Mouse (Mus musculus): ENCODE data around the gene Cacna2d3. TPM values are rescaled to one million over a fixed set of nuclear protein-coding genes. Genes with fewer than 3 reads are reported as not detected.

Cacna2d3 gene
- total RNA-seq, 2 experiments from 2014 or later: 0.73 to 0.85 TPM

DNA sequence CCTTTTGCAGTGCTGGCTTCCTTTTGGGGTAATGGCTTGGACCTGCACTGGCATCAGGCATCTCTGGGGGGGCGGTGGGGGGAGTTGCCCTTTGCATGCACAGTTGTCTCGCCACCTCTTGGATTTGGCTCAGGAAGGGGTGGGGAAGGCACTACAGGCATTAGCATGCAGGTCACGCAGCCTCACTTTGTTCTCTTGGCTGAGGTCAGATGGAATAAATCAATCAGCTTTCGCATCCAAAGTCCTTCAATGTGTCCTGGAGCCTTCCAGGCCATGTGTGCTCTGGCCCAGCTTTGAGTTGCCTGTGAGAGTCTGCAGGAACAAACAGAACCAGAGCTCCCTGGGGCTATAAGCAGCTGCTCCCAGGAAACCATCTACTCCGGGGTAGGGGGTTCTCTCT lies 705.8 kb downstream of the Cacna2d3 start:
- DNase-seq (ENCODE audit: low spot score): no peak

- DNase-seq (ENCODE audit: low spot score): peak; percentile 42
Observed at GRCm38 (mm10) chr14:29014680-29015079, 707.0 kb downstream of the Cacna2d3 start.

- DNase-seq (ENCODE audit: low spot score): no peak
Observed at GRCm38 (mm10) chr14:29013161-29013560, 708.5 kb downstream of the Cacna2d3 start.

GRCm38 (mm10) chr14:29009644-29010043 lies 712.0 kb downstream of the Cacna2d3 start:
- DNase-seq (ENCODE audit: low spot score): no peak

GRCm38 (mm10) chr14:29005228-29005840 lies 716.3 kb downstream of the Cacna2d3 start:
- DNase-seq (ENCODE audit: low spot score): no peak

DNA sequence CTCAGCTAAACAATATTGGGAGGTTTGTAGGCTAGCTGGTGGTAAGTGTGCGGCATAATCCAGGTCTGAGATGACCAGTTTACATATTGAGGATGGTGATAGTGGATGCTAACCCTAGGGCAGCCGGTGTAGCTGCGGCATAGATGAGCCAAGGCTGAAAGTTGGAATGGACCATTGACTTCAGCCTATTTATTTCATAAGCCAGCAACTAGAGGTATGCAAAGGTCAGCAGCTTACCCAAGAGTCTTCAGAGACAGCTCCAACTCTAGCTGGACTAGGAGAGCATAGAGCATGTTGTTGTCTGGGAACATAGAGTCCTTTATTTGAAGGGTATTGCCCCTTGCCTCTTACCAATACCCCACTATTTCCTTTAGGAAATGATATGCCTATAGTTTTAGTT lies 725.1 kb downstream of the Cacna2d3 start:
- no peak for DNase-seq (ENCODE audit: low spot score)

- no peak for DNase-seq (ENCODE audit: low spot score)
Observed at GRCm38 (mm10) chr14:28988211-28988900, 733.3 kb downstream of the Cacna2d3 start.

- DNase-seq (ENCODE audit: low spot score): no peak
Observed at GRCm38 (mm10) chr14:28984276-28984675, 737.4 kb downstream of the Cacna2d3 start.

GRCm38 (mm10) chr14:28980482-28980881 lies 741.2 kb downstream of the Cacna2d3 start:
- no peak for DNase-seq (ENCODE audit: low spot score)

GRCm38 (mm10) chr14:28979230-28979629 lies 742.4 kb downstream of the Cacna2d3 start:
- DNase-seq (ENCODE audit: low spot score): no peak

- no peak for DNase-seq (ENCODE audit: low spot score)
Observed at GRCm38 (mm10) chr14:28972620-28973019, 749.0 kb downstream of the Cacna2d3 start.

- DNase-seq (ENCODE audit: low spot score): no peak
Observed at GRCm38 (mm10) chr14:28969247-28969646, 752.4 kb downstream of the Cacna2d3 start.

DNA sequence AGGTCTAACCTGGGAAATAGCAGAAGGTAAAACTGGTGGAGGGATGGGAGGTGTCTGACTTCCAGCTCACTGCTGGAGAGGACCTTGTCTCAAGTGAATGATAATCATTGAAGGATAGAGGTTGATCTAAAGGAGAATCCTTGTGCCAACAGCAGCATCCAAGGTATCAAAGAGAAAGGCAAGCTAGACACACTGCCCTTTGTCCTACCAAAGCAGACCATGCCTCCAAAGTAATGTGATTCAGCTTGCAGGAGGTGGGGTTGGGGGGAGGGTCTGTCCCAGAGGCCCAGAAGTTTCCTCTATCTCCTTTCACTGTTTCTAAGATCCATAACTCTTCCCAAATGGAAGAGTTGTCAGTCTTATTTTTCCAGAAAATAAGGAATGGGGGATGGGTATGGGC lies 754.8 kb downstream of the Cacna2d3 start:
- no peak for DNase-seq (ENCODE audit: low spot score)

GRCm38 (mm10) chr14:28961379-28961778 lies 760.3 kb downstream of the Cacna2d3 start:
- DNase-seq (ENCODE audit: low spot score): no peak

DNA sequence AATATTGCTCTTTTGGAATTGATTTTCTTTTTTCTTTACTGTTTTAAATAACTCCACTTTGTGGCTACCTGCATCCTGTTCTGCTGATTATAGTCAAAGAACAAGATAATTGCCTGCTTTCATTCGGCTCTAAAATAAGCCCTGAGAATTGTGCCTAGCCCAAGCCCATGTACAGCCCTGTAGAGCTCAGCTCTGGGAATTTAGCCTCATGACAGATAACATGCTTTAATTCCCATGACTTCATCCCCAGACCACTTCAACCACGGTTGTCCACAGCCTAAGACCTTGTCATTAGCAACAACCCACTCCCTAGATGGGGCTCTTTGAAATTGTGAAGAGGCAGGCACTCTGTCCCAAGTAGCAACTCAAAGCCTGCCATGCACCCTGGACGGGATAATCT lies 762.6 kb downstream of the Cacna2d3 start:
- DNase-seq (ENCODE audit: low spot score): no peak

DNA sequence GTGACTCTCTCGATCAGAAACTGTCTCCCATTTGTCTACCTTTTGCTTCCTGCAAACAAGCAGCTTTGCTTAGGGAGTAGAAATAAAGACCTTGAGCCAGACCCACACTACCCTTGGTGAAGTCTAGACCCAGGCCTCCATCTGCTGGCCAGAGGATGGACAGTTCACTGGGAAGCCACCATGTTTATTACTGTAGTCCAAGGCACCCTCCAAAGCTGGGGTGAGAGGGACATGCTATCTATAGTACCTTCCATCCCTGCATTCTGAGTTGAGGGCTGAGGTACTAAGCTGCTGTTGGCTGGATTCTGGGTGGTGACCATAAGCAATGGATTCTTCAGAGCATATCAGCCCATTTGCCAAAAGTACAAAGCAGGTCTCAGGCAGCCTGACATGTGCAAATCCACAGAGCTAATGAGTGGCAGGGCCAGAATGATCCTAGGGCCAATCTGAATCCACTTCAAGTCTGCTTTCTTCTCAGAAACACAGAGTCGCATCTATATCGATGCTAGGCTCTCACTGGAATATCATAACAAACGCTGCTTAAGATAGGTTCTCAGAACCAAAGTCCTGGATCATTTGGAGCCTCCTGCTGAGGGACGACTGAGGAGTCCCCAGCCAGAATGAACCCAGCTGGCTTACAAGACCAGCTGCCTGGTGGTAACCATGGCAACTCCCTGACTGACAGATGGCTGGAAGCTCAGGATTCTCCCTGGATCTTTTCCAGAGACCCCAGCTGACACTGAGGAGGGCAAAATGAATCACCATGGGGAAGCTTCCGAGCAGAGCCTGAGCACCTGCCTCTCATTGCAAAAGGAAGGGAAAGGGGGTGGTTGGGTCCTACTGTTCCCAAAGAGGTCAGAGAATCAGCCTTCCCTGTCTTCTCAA lies 763.3 kb downstream of the Cacna2d3 start:
- no peak for DNase-seq (ENCODE audit: low spot score)

DNA sequence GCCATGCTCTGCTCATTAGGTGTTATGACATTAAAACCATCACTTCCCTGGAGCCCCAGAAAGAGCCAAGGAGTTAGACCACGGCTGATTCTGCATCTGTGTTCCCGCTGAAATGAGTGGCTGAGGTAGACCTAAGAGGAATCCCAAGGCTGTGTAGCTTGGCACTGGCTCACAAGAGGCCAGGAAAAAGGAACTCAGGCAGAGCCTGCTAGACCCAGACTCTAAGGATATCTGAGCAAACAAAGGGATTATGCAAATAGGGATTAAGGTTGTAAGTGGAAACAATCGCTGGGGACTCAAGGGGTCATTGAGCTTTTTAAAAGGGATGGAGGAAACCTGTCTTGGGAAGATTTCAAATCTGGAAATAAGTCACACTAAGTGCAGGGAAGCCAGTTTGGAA lies 766.5 kb downstream of the Cacna2d3 start:
- no peak for DNase-seq (ENCODE audit: low spot score)

- DNase-seq (ENCODE audit: low spot score): no peak
Observed at GRCm38 (mm10) chr14:28954588-28954987, 767.1 kb downstream of the Cacna2d3 start.

DNA sequence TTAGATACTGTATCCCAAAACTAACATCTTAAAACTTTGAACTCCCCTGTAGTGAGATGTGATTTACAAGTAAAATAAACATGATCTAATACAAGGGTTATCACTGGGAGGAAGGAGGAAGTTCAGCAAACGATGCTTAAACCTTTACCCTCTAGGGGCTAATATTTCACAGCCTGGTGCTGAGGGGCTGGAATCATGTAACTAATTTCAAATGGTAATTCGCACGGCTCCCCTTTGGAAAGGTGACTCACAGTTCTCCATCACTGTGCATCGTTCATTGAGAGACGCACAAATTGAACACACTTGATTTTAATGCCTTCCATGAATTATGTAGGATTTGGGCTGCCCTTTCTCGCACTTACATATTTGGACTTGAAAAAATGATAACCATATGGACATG lies 767.6 kb downstream of the Cacna2d3 start:
- no peak for DNase-seq (ENCODE audit: low spot score)

DNA sequence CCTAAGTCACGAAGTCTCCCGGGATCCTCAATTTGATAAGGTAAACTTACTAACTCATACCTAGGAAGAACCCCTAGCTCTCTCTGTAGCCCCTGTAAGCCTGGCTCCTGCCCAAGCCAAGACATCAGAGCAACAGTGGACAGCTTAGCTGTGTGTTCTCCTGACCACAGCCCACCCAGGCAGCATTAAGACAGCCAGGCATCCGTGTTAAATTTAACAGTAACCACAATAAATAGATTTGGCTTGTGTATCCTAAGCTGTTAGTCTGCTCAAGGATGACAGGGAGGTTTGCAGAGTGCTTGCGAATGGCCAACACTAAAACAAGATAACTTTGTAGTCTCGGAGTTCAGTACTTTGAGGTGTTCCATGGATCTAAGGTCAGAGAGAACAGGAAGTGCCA lies 768.3 kb downstream of the Cacna2d3 start:
- no peak for DNase-seq (ENCODE audit: low spot score)

- DNase-seq (ENCODE audit: low spot score): no peak
Observed at GRCm38 (mm10) chr14:28950499-28950898, 771.2 kb downstream of the Cacna2d3 start.

DNA sequence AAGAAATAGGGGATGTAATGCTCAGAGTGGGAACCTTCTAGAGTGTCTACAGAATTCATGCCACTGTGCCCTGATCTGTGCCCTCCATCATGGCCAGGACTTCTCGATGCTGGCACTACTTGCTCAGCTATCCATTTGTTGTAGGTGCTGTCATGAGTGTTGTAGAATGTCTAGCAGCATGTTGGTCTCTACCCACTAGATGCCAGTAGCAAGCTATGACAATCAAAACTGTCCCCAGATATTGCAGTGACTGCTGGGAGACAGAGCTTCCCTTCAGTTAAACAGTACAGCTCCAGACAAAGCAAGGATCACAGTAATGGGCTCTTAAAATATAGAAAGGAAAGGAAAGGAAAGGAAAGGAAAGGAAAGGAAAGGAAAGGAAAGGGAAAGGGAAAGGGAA lies 771.9 kb downstream of the Cacna2d3 start:
- peak; percentile 10 for DNase-seq (ENCODE audit: low spot score)
